Mouse (Mus musculus): ENCODE measurements around the gene Myom3. TPM values are rescaled to one million over a fixed set of nuclear protein-coding genes. Genes with fewer than 3 reads are reported as not detected.

The Myom3 gene
- polyA plus RNA-seq, 1 experiment from 2014 or later = 0.50 TPM

Other genes starting within 250 kb of the Myom3 start
- 4.3 and 4.8 TPM in 2 replicates for gene Grhl3, start 186.1 kb upstream of the Myom3 start, polyA plus RNA-seq (2015; fragmentation: Nextera tagmentation; extraction: Ambion mirVana)
- gene Ifnlr1, start 73.4 kb upstream of the Myom3 start, polyA plus RNA-seq (2015; fragmentation: Nextera tagmentation; extraction: Ambion mirVana) = 1.5 and 1.8 TPM in 2 replicates
- 0.12 TPM in 1 of 2 replicates, not detected in the other for gene Il22ra1, start 31.5 kb upstream of the Myom3 start, polyA plus RNA-seq (2015; fragmentation: Nextera tagmentation; extraction: Ambion mirVana)
- 265 and 267 TPM in 2 replicates for gene Srsf10, start 96.0 kb downstream of the Myom3 start, polyA plus RNA-seq (2015; fragmentation: Nextera tagmentation; extraction: Ambion mirVana)
- 210 and 220 TPM in 2 replicates for gene Pnrc2, start 114.1 kb downstream of the Myom3 start, polyA plus RNA-seq (2015; fragmentation: Nextera tagmentation; extraction: Ambion mirVana)
- 0.80 and 0.82 TPM in 2 replicates for gene Cnr2, start 135.7 kb downstream of the Myom3 start, polyA plus RNA-seq (2015; fragmentation: Nextera tagmentation; extraction: Ambion mirVana)
- gene Fuca1, start 161.0 kb downstream of the Myom3 start, polyA plus RNA-seq (2015; fragmentation: Nextera tagmentation; extraction: Ambion mirVana) = 71.7 and 76.4 TPM in 2 replicates
- 76.1 TPM in 2 replicates for gene Hmgcl, start 186.7 kb downstream of the Myom3 start, polyA plus RNA-seq (2015; fragmentation: Nextera tagmentation; extraction: Ambion mirVana)
- 38.2 and 40.5 TPM in 2 replicates for gene Gale, start 204.0 kb downstream of the Myom3 start, polyA plus RNA-seq (2015; fragmentation: Nextera tagmentation; extraction: Ambion mirVana)
- gene Lypla2, start 212.9 kb downstream of the Myom3 start, polyA plus RNA-seq (2015; fragmentation: Nextera tagmentation; extraction: Ambion mirVana) = 122 and 124 TPM in 2 replicates
- 50.1 and 59.7 TPM in 2 replicates for gene Pithd1, start 227.5 kb downstream of the Myom3 start, polyA plus RNA-seq (2015; fragmentation: Nextera tagmentation; extraction: Ambion mirVana)

All from lung, embryonic 15.5 days (tissue).